Mouse (Mus musculus): ENCODE data around the gene Gm10647. TPM values are rescaled to one million over a fixed set of nuclear protein-coding genes. Genes with fewer than 3 reads are reported as not detected.

The Gm10647 gene
- total RNA-seq, 2 experiments from 2014 or later: 0.28 to 0.41 TPM

DNA sequence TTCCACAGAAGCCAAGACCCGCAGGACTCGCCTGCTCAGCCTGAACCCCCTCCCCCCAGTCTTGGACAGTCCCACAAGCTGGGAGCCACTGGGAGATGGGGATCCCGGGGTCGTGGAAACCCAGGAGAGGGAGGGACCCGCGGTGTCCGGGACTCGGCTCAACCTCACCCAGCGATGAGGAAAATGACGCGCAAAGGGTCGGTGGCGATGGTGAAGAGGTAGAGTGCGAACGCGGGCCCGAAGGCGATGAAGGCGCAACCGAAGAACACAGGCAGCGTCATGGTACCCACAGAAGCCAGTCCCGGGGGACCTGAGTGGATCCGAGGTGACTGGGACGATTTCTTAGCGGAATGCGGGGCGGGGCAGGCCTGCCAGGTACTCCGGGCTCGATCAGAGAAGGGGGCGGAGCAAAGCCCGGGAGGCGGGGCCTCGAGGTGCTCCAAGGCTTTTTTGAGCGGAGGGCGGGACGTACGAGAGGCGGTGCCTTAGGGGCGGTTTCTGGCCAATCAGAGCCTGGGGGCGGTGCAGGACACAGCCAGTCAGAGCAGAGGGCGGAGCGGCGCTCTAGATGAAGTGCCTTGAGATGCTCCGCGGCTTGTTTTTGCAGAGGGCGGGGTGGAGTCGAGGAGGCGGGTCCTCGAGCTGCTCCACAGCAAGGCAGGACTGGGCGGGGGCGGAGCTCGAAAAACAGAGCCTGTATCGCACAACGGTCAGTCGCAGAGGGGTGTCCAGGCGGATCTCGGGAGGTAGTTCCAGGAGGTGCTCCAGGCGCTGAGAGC lies 37.7 kb downstream of the Gm10647 start, which contains the start of gene Aph1c:
Aph1c (minus strand) TSS at position 409 of the 779 bp plus-strand sequence.
- peak; percentile 98 to 100 for DNase-seq (ENCODE audit: low spot score in 2 of 2)
- intact Hi-C loops (cut with DNase I): loop anchor here (1.0 to 5.0 kb wide), 2 partner anchors 85 to 103 kb away; partner anchors contain the start of gene Rab8b

DNA sequence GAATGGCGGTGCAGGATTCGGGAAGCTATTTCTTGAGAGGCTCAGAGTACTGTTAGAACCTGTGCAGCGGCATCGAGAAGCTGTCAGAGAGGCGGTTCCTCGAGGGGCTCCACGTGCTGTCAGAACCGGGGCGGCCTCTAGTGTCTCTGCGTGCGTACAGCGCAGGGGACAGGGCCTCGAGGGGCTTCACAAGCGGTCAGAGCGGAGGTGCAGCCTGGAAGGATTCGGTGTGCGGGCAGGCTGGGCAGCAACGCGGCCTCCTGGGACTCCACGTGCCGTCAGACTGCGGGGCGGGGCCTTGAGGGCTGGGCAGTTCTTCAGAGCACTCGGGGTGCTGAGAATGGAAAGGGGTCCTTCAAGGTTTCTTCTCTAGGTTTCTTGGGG lies 38.2 kb downstream of the Gm10647 start:
- no peak for DNase-seq (ENCODE audit: low spot score in 2 of 2)
- intact Hi-C loops (cut with DNase I): no loop called here

GRCm38 (mm10) chr9:66846822-66847221 lies 50.0 kb downstream of the Gm10647 start:
- no peak for DNase-seq (ENCODE audit: low spot score in 2 of 2)
- intact Hi-C loops (cut with DNase I): no loop called here

Other genes starting within 250 kb of the Gm10647 start
- gene Usp3, start 203.9 kb upstream of the Gm10647 start, total RNA-seq (2021): 10 to 100 TPM; 30.5 to 30.8 TPM
- 10 to 100 TPM; 11.8 to 15.0 TPM for gene Car12, start 83.4 kb upstream of the Gm10647 start, total RNA-seq (2021)
- gene Aph1b, start 1.5 kb upstream of the Gm10647 start, total RNA-seq (2021): 10 to 100 TPM; 20.2 to 21.5 TPM
- 1 to 10 TPM; 6.8 to 7.0 TPM for gene Aph1c, start 37.7 kb downstream of the Gm10647 start, total RNA-seq (2021)
- gene Rab8b, start 122.6 kb downstream of the Gm10647 start, total RNA-seq (2021): 10 to 100 TPM; 27.2 to 31.0 TPM
- 10 to 100 TPM; 34.0 to 34.9 TPM for gene Rps27l, start 149.0 kb downstream of the Gm10647 start, total RNA-seq (2021)
- gene Lactb, start 178.4 kb downstream of the Gm10647 start, total RNA-seq (2021): 10 to 100 TPM; 18.7 to 20.5 TPM